Mouse (Mus musculus): ENCODE results near the gene Pex16. TPM values are rescaled to one million over a fixed set of nuclear protein-coding genes. Genes with fewer than 3 reads are reported as not detected.

Pex16 gene
- polyA plus RNA-seq, 1 experiment from 2014 or later = 30.1 TPM

GRCm38 (mm10) chr2:92354224-92354623 lies 20.3 kb upstream of the Pex16 start:
- WGBS = 60% methylated on average over 6 of the region's 6 CpGs
- H3K36me3 ChIP-seq = peaks cover 93% of the 10 kb centered on the region
- no peak for DNase-seq (ENCODE audit: low spot score)
- peaks cover 22% of the 10 kb centered on the region; the same call in 1 of the 2 replicates for H3K4me1 ChIP-seq (replicated peaks)
- H3K27ac ChIP-seq = no peak overlapping the region
- H3K4me3 ChIP-seq = no peak overlapping the region
- no peaks in the 10 kb centered on the region for H3K9me3 ChIP-seq
- H3K27me3 ChIP-seq (ENCODE audit: insufficient read depth, poor library complexity, severe bottlenecking) = no peaks in the 10 kb centered on the region

GRCm38 (mm10) chr2:92359301-92359700 lies 15.2 kb upstream of the Pex16 start:
- 96% methylated on average over 2 of the region's 2 CpGs for WGBS
- DNase-seq (ENCODE audit: low spot score) = no peak
- H3K27me3 ChIP-seq (ENCODE audit: insufficient read depth, poor library complexity, severe bottlenecking) = no peaks in the 10 kb centered on the region
- H3K9me3 ChIP-seq = no peaks in the 10 kb centered on the region
- no peak overlapping the region for H3K4me3 ChIP-seq
- peaks cover 14% of the 10 kb centered on the region for H3K4me1 ChIP-seq (replicated peaks)
- H3K27ac ChIP-seq = no peak overlapping the region
- peaks cover 90% of the 10 kb centered on the region for H3K36me3 ChIP-seq

DNA sequence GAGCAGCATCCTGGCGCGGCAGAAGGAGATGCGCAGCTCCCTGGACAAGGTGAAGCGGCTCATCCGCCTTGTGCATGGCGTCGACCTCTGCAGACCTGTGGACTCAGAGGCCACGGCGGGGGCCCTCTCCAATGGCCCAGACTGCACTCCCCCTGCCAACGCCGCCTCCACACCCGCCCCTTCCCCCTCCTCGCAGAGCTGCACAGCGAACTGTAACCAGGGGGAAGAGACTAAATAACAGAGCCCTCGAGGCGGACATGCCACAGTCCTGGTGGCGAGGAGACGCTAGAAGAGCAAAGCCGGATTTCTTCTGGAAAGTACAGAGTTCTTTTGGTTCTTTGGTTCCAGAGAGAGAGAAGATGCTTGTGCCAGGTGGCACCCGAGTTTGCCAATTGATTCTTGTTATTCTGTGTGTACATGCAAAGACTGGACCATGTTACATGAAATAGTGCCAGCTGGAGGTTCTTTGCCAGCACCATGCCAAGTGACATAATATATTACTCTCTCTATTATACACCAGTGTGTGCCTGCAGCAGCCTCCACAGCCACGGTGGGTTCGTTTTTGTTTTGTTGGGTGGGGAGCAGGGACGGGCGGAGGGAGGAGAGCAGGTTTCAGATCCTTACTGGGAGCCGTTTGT lies 14.2 kb upstream of the Pex16 start:
- WGBS = 63% methylated on average over 25 of the region's 25 CpGs

GRCm38 (mm10) chr2:92360893-92361292 lies 13.6 kb upstream of the Pex16 start:
- Histone ChIP-seq H3K36me3 (peaks cover 94% of the 10 kb centered on the region), H3K4me3 (no peak overlapping the region), H3K27me3 (ENCODE audit: insufficient read depth, poor library complexity, severe bottlenecking) (no peaks in the 10 kb centered on the region), H3K4me1 (replicated peaks) (peaks cover 12% of the 10 kb centered on the region), H3K9me3 (no peaks in the 10 kb centered on the region), H3K27ac (no peak overlapping the region)
- WGBS = 25% methylated on average over 12 of the region's 12 CpGs
- DNase-seq (ENCODE audit: low spot score) = no peak

More for the DNA sequence above, 14.2 kb upstream of the Pex16 start:
- H3K4me3 ChIP-seq = no peak overlapping the region
- H3K27ac ChIP-seq = no peak overlapping the region
- no peak for DNase-seq (ENCODE audit: low spot score)
- H3K9me3 ChIP-seq = no peaks in the 10 kb centered on the region
- H3K36me3 ChIP-seq = peaks cover 94% of the 10 kb centered on the region
- H3K4me1 ChIP-seq (replicated peaks) = peaks cover 12% of the 10 kb centered on the region
- no peaks in the 10 kb centered on the region for H3K27me3 ChIP-seq (ENCODE audit: insufficient read depth, poor library complexity, severe bottlenecking)

DNA sequence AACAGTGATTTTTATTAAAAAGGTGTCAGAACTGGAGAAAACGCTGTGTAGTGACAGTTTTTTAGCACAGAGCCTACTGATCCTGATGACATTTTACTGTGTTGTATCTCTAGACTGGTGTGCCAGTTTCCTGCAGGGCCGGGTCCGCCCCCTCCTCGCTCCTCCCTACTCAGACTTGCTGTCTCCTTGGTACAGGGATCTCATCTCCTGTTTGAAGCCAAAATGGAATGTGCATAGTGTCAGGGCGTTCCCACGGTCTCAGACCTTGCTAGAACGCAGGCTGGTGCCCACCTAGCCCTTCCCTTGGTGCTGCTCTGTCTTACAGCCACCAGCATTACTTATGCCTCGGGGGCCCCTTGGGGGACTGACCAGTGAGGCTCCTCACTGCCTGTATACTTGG lies 12.7 kb upstream of the Pex16 start:
- no peak overlapping the region for H3K4me3 ChIP-seq
- DNase-seq (ENCODE audit: low spot score) = no peak
- no peak overlapping the region for H3K27ac ChIP-seq
- WGBS = 85% methylated on average over 8 of the region's 8 CpGs
- peaks cover 13% of the 10 kb centered on the region for H3K4me1 ChIP-seq (replicated peaks)
- peaks cover 93% of the 10 kb centered on the region for H3K36me3 ChIP-seq
- H3K27me3 ChIP-seq (ENCODE audit: insufficient read depth, poor library complexity, severe bottlenecking) = no peaks in the 10 kb centered on the region
- no peaks in the 10 kb centered on the region for H3K9me3 ChIP-seq

- Histone ChIP-seq H3K27me3 (ENCODE audit: insufficient read depth, poor library complexity, severe bottlenecking) (no peaks in the 10 kb centered on the region), H3K4me3 (no peak overlapping the region), H3K4me1 (replicated peaks) (peaks cover 21% of the 10 kb centered on the region), H3K36me3 (peaks cover 91% of the 10 kb centered on the region), H3K9me3 (no peaks in the 10 kb centered on the region), H3K27ac (no peak overlapping the region)
- 91% methylated on average over 6 of the region's 6 CpGs for WGBS
- DNase-seq (ENCODE audit: low spot score) = no peak
Measured at GRCm38 (mm10) chr2:92362571-92363228, 11.8 kb upstream of the Pex16 start.

- DNase-seq (ENCODE audit: low spot score) = no peak
- Histone ChIP-seq H3K27me3 (ENCODE audit: insufficient read depth, poor library complexity, severe bottlenecking) (peaks cover 2% of the 10 kb centered on the region), H3K27ac (no peak overlapping the region), H3K9me3 (no peaks in the 10 kb centered on the region), H3K4me3 (no peak overlapping the region), H3K4me1 (replicated peaks) (peaks cover 29% of the 10 kb centered on the region), H3K36me3 (peaks cover 77% of the 10 kb centered on the region)
- WGBS = 87% methylated on average over 4 of the region's 4 CpGs
Measured at GRCm38 (mm10) chr2:92364086-92364485, 10.4 kb upstream of the Pex16 start.

- WGBS = 90% methylated on average over 10 of the region's 10 CpGs
- Histone ChIP-seq H3K27me3 (ENCODE audit: insufficient read depth, poor library complexity, severe bottlenecking) (peaks cover 17% of the 10 kb centered on the region), H3K9me3 (no peaks in the 10 kb centered on the region), H3K36me3 (peaks cover 62% of the 10 kb centered on the region), H3K4me1 (replicated peaks) (peaks cover 39% of the 10 kb centered on the region), H3K27ac (no peak overlapping the region), H3K4me3 (no peak overlapping the region)
- DNase-seq (ENCODE audit: low spot score) = no peak
Measured at GRCm38 (mm10) chr2:92365568-92365967, 8.9 kb upstream of the Pex16 start.

- Histone ChIP-seq H3K36me3 (peaks cover 48% of the 10 kb centered on the region), H3K4me1 (replicated peaks) (peaks cover 51% of the 10 kb centered on the region), H3K27me3 (ENCODE audit: insufficient read depth, poor library complexity, severe bottlenecking) (peaks cover 36% of the 10 kb centered on the region), H3K9me3 (no peaks in the 10 kb centered on the region), H3K4me3 (no peak overlapping the region), H3K27ac (no peak overlapping the region)
- WGBS = 40% methylated on average over 20 of the region's 20 CpGs
- no peak for DNase-seq (ENCODE audit: low spot score)
Measured at GRCm38 (mm10) chr2:92367383-92368029, 7.0 kb upstream of the Pex16 start.

DNA sequence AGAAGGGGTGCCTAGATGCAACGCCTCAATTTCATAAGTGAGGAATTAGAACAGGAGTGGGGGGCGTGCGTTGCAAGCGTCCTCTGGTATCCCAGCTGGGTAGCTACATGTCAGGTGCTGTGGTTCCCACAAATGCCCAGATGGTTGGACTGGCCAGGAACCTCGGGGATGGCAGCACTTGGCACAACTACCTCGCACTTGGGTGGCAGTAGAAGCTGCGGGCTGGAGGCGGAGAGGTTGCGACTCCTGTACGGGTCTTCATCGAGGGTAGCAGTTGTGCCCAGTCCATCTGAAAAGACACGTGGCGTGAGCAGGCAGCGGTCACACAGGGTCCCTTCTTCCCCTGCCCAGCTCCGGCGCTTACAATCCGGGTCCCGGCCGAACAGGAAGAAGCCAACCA lies 4.1 kb upstream of the Pex16 start:
- H3K4me1 ChIP-seq (replicated peaks) = peaks cover 78% of the 10 kb centered on the region
- WGBS = 12% methylated on average over 19 of the region's 19 CpGs

DNA sequence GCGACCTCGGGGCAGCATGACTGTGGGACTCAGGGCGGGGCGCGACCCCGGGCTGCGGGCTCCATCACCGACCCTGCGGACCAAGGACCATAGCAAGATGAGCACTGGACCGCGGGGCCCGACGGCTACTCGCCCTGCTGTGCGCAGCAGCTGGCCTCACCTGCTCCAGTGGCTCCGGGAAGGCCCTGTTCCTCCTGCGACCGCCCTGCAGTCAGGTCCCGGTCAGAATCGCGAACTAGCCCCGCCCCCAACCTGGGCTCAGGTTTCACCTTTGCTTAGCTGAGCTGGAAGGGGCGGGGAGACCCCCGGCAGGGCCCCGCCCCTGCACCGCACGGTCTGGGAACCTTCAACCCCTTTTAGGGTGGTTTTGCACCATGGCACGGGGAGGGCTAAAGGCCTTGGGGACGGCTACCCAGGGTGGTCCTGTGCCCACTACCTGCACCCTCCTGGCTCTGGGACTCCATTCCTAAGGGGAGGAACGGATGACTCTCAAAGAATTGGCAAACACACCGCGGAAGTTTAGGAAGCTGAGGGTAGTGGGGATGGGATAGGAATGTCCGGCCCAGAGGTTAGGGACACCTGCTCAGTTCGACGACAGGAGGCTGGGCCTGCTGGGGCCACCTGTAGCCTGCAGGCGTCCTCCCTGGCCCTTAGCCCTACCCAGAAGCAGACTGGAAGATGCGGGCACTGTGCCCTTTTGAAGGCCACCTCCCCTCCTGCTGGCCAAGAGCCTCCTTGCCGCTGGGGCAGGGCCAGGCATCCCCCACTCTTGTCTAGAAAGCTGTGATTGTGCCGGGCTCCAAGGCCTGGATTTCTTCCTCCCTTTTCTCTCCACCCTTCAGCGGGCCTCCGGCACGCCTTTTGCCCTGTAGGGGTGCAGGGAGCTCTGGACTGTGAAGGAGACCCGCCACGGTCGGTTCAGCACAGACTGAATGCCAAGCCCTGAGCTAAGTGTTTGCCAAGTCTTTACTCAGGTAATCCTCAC lies 3.4 kb upstream of the Pex16 start:
- Histone ChIP-seq H3K4me1 (replicated peaks) (peaks cover 85% of the 10 kb centered on the region), H3K27me3 (ENCODE audit: insufficient read depth, poor library complexity, severe bottlenecking) (peaks cover 39% of the 10 kb centered on the region), H3K36me3 (peaks cover 12% of the 10 kb centered on the region; the same call in 1 of the 2 replicates), H3K9me3 (no peaks in the 10 kb centered on the region), H3K4me3 (peak overlapping the region; percentile 59), H3K27ac (peak overlapping the region; percentile 91)
- WGBS = 2% methylated on average over 45 of the region's 45 CpGs
- DNase-seq (ENCODE audit: low spot score) = peak; percentile 74

More for the DNA sequence above, 4.1 kb upstream of the Pex16 start:
- Histone ChIP-seq H3K36me3 (peaks cover 20% of the 10 kb centered on the region), H3K9me3 (no peaks in the 10 kb centered on the region), H3K27ac (peak overlapping the region; percentile 91), H3K4me3 (peak overlapping the region; percentile 59), H3K27me3 (ENCODE audit: insufficient read depth, poor library complexity, severe bottlenecking) (peaks cover 39% of the 10 kb centered on the region)
- no peak for DNase-seq (ENCODE audit: low spot score)

DNA sequence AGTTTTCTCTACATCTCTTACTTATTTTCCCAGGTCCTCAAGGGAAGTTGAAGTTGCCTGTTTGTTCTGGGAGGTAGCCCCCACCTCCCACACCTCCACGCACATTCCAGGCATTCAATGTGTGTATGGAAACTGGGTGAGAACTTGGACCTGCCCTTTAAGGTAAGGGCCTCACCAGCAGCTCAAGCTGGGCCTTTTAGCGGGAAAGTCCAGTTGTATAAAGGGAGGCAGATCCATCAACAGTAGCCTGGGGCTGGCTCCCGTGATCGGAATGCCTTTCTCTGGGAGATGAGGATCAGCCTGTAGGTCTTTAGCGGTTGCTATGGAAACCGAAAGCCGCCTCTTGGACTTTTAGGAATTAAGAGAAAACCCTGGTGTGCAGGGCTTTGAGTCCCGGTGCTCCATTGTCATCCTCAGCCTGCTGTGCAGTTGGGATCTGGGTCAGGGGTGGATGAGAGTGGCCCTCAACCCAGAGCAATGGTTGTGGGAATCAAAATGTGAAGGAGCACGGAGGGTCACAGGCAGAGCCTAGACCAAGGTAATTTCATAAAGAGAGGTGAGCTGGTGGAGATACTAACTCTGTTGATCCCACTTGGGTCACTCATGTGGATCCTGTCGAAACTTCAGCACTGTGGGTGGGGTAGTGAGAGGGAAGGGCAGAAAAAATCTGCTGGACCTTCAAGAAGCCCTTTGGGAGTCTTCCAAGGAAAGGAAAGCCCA lies 2.3 kb upstream of the Pex16 start:
- peak overlapping the region; percentile 91 for H3K27ac ChIP-seq
- no peaks in the 10 kb centered on the region for H3K9me3 ChIP-seq
- H3K27me3 ChIP-seq (ENCODE audit: insufficient read depth, poor library complexity, severe bottlenecking) = peaks cover 39% of the 10 kb centered on the region
- peaks cover 5% of the 10 kb centered on the region; the same call in 1 of the 2 replicates for H3K36me3 ChIP-seq
- DNase-seq (ENCODE audit: low spot score) = peak; percentile 59
- peaks cover 88% of the 10 kb centered on the region for H3K4me1 ChIP-seq (replicated peaks)
- WGBS = 12% methylated on average over 10 of the region's 10 CpGs
- peak overlapping the region; percentile 59 for H3K4me3 ChIP-seq

All from hindbrain, embryonic 10.5 days (tissue).